Mouse (Mus musculus) left cerebral cortex, postnatal 36 days (tissue): ENCODE results near the gene Nfkbie. TPM values are rescaled to one million over a fixed set of nuclear protein-coding genes. Genes with fewer than 3 reads are reported as not detected.

Experiments
- DNase-seq, 2 experiments: peaks; one replicate each; pipeline ENCODE4 v3.0.0; 2021 to 2022; ENCODE audit warnings: low spot score in 2 of 2, mixed read lengths in 1 of 2
- intact Hi-C: fragments of 180-260 bp; cut with DNase I; formaldehyde crosslinking; loops from one replicate; pipeline ENCODE4 v1.15.1; 2025
- total RNA-seq, 2 experiments: library from RNA; stranded (reverse); gene quantifications; 2 replicates each; pipeline ENCODE4 v1.2.3; 2021

Nfkbie gene
- total RNA-seq, 2 experiments from 2014 or later, result 1.7 to 2.7 TPM

DNA sequence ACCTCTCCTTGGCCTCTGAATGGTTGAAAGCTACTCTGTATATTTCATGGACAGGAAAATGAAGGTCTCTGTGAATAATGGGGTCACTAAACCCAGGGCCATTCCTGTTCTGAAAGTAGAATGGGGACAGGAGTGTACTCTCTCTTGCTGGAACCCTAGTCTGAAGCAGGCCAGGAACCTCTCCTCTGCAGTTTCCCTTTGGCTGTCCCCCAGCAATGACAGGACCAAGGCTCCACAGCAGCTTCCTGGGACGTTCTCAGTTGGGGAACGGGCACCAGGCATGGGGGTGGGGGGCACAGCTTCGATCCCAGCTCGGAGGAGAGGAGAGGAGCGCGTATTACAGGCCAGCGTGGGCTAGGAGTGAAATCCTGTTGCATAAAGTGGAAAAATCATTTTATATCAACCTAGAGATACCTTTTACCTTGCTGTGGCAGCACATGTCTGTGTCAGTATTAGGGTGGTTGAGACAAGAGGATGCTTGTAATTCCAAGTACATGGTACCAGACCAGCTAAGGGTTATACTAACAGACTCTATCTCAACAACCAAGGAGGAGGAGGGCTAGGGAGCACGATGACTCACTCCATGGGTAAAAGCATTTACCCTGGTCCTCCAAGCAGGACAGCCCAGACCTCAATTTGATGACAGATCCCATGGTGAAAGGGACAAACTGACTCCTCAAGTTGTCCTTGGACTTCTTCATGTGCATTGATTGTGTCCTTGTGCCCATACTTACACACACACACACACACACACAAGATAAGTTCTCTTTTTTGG lies 19.8 kb downstream of the Nfkbie start:
- intact Hi-C loops, result no loop called here
- no peak for DNase-seq

DNA sequence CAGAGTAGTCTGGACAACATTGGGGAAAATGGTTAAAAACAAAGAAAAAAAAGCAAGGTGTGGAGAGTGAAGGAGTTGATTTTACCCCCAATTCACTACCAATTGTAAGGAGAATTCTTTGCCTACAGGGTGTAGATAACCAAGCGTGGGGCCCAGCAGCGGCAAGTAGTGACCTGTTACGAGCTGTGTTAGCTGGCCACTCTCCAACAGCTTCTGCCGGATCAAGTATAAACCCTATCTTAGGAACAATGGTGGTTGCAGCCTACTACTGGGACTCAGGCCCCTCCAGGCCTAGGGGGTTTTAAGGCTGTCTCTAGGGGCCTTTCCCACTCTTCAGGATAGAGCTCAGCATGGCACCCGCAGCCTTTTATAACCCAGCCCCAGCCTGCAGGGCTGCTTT lies 22.7 kb downstream of the Nfkbie start:
- no peak for DNase-seq

DNA sequence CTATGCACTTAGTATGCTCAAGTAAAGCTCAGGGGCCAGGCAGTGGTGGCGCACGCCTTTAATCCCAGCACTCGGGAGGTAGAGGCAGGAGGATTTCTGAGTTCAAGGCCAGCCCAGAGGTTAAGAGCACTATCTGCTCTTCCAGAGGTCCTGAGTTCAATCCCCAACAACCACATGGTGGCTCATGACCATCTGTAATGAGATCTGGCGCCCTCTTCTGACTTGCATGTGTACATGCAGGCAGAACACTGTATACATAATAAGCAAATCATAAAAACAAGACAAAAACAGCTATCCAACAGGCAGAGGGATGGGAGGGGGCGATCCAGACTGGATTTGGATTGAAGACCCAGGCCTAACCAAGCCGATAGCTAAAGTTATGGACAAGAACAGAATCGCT lies 23.3 kb downstream of the Nfkbie start:
- intact Hi-C loops, result no loop called here
- DNase-seq, result no peak

More for the DNA sequence above, 22.7 kb downstream of the Nfkbie start:
- intact Hi-C loops, result no loop called here

DNA sequence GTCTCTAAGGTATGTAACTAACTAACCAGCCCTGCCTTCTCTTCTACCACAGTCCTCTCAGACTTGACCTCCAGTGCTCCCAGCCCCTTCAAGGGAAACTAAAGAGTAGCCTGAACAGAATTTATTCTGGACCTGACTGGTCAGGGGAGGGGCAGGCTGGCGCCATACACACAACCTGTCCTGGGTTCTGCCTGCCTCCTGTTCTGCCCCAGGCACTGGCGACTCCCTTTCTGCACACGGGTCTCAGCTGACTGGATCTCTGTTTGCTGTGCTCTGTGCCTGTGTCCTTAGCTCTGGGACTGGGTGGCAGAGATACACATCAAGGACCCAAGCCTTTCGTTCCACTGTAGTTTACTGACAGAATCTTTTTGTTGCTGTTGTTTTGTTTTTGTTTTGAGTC lies 24.1 kb downstream of the Nfkbie start:
- intact Hi-C loops, result no loop called here
- no peak for DNase-seq

DNA sequence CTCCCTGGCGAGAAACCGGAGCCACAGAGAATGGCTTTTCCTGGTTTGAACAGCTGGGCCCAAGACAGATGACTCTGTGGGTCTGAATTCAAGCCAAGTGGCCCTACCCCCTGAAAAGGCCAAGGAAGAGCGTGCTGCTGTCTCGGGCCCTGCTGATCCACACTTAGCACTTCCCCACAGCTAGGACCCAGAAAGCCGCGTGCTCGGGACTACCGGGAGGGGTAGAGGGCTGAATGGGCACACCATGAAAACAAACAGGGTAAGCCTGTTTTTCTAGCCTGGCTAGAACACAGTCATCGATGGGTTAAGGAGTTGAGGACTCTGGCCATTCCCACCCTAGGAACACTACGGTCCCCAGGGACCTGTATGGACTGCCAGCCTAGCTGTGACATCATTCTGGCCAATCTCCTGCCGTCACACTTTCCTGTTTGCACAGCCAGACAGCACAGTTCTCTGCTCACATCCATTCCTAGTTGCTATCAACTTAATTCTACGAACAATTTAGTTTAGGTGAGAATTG lies 25.5 kb downstream of the Nfkbie start:
- DNase-seq, result no peak
- intact Hi-C loops, result no loop called here

DNA sequence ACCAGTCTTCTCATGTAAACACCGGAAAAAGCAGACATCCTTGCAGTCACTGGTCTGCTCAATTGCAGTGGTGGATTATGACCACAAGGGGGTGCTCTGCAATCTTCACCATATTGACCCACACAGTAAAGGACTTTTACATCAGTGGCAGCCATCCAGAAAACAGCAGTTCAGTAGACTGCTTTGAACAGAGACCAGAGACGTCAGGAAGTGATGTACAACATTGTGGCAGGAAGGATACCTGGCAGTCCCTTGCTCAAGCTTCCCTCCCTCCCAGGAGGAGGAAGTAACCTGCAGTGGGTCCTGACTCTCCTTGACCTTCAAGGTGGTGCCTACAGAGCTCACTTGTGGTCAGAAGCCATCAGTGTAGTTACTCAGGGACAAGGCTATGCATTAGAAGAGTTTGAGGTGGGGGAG lies 26.1 kb downstream of the Nfkbie start:
- peak; percentile 48 to 67 for DNase-seq
- intact Hi-C loops, result no loop called here

DNA sequence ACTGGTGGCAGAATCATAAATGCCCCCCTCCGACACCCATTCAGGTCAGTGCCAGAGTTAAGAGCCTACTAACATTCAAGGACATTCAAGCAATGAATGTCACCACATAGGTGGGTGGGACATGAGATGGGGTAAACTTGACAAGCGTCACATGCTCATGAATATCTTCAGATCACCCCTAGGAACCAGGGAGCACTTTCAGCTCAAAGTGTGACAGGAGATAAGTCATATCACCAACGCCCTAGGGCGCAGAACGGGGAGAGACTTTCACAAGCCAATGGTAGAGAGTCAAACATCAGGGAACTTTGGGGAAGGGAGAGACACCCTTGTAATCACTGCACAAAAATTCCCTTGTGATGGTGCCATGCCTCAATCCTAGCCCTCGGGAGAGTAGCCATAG lies 26.7 kb downstream of the Nfkbie start:
- intact Hi-C loops, result no loop called here
- no peak for DNase-seq

DNA sequence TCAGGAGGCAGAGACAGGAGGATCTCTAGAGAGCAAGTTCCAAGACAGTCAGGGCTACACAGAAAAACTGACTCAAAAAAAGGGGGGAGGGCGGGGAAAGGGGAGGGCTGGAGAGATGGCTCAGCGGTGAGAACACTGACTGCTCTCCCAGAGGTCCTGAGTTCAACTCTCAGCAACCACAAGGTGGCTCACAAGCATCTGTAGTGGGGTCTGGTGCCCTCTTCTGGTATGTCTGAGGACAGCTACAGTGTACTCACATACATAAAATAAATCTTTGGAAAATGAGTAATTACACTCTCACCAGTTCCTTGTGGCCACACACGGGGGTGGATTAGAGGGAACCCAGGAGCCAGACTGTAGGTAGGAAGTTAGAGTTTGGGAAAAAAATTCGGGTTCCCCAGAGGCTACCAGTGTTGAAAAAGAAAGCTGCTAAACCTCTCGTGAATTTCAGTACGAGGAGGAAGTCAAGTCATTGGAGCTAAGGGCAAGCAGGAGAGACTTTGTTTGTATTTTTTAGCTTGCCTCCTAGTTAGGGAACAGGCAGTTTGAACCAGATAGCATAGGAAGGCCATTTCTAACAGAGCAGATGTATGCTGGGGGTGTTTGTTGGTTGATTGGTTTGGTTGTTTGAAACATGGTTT lies 27.3 kb downstream of the Nfkbie start:
- DNase-seq, result no peak
- intact Hi-C loops, result no loop called here

DNA sequence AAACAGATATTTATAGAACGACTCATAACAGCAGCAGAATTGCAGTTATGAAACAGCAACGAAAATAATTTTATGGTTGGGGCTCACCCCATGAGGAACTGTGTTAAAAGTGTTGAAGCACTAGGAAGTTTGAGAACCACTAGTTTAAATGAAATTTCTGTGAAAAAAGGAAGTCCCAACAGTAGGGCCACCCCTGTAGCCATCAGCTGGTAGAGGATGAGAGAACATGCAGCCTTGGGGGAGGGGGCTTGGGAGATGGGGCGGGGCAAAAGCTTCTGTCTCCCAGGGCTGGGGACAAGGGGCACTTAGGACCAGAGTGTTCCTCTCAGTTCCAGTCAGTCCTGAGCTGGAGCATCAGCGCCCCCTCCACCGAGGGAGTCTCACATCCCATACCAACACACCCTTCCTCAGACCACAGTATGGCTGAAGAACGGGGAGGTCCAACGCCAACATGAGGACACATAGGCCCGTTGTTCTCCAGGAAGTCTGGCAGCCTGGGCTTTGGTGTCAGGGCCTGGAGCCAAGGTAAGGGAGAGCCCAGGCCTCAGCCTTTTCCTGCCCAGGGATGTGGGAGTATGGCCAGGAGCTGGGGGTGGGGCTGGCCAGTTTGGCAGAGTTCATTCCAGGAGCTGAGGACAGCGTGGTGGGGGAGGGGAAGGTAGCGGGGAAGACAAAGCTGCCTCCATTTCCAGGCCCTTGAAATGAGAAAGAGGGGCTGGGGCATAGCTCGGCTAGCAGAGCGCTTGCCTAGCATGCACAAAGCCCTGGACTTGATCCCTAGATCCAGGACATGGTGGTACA lies 28.8 kb downstream of the Nfkbie start:
- DNase-seq, result peak; percentile 40 to 59
- intact Hi-C loops, result loop anchor here (2.0 kb wide), 2 partner anchors 45 to 59 kb away; no protein-coding TSS in a partner anchor

DNA sequence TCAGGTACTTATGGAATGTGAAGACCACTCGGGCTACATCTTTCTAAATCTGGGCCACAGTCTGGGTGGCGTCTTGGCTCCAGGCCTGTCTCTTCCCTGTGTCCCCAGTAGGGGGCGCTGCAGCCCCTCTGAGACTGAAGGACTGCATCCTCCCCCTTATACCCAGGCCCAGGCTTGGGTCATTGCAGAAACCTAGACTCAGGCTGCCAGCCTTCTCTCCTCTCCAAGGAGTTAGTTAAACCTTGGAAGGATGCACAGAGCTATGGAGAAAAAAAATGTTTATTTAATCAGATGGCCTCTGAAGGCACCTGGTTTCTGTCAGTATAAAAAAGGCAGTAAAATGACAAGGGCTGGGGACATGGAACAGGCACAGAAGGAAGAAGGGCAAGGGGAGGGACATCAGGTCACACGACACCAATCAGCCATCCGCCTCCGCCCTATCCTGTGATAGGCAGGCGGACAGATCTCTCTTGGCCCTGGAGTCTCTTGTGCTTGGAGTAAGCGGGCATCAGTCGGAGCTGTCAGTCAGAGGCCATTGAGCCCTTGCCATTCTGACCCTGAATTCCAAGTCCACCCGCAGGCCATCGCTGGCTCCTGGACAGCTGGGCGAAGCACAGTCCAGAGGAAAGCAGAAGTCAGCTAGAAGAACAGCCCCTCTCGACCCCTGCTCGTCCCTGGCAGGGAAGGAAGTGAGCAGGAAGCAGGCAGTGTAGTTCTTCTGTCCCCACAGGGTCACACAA lies 29.6 kb downstream of the Nfkbie start:
- peak; percentile 67 to 73 for DNase-seq
- intact Hi-C loops, result loop anchor here (2.0 to 5.0 kb wide), 3 partner anchors 44 to 132 kb away; no protein-coding TSS in a partner anchor

DNA sequence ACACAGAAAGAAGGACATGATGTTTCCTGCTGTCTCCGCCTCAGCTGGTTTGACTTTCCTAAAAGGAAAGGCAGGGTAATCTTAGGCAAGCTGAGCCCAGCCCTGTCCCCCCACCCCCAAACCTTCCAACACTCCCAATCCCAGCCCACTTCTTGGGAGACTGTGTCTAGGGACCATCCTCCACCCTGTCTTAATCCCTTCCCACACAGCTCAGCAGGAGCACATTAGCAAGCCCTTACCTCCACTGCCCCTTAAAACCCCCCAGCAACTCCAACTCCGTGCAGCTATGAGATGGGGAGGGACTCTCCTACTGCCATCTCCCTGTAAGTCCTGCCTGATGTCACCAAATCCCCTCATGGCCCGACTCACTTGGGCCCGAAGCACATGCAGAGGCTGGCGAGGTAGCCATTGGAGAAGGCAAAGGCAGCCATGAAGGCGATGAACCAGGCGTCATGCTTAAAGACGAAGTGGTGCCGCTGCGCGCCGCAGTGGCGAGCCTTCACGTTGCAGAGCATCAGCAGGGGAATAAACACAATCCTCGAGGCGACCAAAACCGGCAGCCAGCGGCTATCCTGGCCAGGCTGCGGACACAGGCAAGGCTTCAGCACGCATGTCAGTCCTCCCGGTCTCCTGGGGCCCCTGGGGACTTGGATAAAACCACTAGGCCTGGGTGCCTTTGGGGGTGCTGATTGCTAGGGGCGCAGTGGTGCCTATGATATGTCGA lies 30.4 kb downstream of the Nfkbie start:
- DNase-seq, result no peak
- intact Hi-C loops, result loop anchor here (2.0 to 5.0 kb wide), 3 partner anchors 43 to 131 kb away; no protein-coding TSS in a partner anchor

DNA sequence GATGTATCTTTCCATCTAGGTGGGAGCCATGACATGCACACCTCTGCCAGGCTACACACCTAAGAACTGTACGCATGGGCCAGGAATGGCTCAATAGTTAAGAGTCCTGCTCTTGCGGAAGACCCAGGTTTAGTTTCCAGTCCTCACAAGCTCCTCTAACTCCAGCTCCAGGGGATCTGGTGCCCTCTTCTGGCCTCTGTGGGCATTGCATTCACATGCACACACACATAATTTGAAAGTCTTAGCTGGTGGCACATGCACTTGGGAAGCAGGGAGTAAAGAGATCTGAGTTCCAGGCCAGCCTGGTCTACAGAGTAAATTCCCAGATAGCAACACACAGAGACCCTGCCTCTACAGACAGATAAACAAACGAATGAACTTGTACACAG lies 30.9 kb downstream of the Nfkbie start:
- no peak for DNase-seq

DNA sequence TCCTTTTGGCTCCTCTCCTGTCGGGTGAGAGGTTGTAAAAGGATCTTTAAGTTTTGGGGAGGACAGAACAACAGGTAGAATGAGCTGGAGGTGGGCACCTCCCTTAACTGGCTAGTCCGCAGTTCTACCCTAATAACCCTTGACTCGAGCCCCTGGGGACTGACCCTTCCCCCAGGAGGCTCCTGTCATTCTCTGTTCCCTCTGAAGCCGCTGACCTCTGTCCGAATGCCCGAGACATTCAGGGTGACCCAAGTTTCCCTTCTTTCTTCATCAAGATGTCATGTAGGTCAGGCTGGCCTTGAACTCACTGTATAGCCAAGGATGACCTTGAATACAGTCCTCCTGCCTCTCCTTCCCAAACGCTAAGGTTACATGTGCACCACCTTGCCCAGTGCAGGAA lies 32.9 kb downstream of the Nfkbie start:
- no peak for DNase-seq
- intact Hi-C loops, result loop anchor here (5.0 kb wide), 1 partner anchor 129 kb away; no protein-coding TSS in a partner anchor

More for the DNA sequence above, 30.9 kb downstream of the Nfkbie start:
- intact Hi-C loops, result loop anchor here (5.0 kb wide), 1 partner anchor 131 kb away; no protein-coding TSS in a partner anchor

DNA sequence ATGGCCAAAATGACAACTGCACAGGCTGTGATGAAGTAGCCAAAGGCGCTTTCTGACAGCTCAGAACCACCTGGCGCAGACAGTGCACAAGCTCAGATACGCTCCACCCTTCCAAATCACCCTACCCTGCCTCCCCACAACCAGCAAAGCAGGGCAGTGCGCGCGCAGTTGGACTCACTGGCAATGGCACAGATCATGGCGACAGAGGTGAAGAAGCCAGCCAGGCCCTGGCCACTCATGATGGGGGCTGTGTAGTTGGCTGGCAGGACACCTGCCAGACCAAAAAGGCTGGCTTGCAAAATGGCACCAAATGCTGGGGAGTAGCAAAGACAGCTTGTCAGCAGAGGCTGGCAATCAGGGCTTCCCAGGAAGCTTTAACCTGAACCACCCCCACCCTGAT lies 33.7 kb downstream of the Nfkbie start:
- intact Hi-C loops, result loop anchor here (5.0 kb wide), 1 partner anchor 128 kb away; no protein-coding TSS in a partner anchor
- DNase-seq, result no peak

DNA sequence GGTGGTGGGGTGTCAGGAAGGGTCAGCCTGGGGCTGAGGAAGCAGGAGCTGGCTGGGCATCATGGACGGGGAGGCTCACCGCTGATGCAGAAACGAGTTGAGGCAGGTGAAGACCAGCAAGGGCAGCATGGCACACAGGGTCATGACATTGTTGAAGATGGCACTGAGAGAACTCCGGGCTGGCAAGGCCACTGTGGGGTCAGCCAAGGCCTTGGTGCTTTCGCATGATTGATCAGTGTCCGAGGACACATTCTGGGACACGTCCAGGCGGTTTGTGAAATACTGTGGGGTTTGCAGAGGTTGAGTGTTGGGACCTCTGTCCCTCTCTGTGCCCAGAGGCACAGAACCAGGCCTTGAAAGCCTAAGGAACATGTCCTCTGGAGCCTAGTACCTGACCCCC lies 34.3 kb downstream of the Nfkbie start:
- intact Hi-C loops, result loop anchor here (5.0 kb wide), 1 partner anchor 127 kb away; no protein-coding TSS in a partner anchor
- no peak for DNase-seq

DNA sequence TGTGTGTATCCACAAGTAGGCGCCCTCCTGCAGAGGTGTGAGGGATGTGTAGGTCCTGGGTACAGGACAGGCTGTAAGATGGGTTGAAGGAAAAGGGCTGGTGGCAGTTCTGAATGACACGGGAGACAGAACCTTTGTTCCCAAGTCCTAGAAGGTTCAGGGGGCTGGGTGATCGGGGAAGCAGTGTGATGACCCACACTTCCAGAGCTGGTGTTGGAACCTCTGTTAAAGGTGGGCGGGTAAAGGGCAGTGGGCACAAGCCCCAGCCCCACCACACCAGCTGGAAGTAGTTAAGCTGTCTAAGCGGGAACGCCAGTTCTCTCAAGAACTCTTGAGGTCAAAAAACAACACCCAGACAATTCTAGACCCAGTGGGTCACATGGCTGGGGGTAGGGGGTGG lies 34.9 kb downstream of the Nfkbie start:
- intact Hi-C loops, result no loop called here
- DNase-seq, result no peak

DNA sequence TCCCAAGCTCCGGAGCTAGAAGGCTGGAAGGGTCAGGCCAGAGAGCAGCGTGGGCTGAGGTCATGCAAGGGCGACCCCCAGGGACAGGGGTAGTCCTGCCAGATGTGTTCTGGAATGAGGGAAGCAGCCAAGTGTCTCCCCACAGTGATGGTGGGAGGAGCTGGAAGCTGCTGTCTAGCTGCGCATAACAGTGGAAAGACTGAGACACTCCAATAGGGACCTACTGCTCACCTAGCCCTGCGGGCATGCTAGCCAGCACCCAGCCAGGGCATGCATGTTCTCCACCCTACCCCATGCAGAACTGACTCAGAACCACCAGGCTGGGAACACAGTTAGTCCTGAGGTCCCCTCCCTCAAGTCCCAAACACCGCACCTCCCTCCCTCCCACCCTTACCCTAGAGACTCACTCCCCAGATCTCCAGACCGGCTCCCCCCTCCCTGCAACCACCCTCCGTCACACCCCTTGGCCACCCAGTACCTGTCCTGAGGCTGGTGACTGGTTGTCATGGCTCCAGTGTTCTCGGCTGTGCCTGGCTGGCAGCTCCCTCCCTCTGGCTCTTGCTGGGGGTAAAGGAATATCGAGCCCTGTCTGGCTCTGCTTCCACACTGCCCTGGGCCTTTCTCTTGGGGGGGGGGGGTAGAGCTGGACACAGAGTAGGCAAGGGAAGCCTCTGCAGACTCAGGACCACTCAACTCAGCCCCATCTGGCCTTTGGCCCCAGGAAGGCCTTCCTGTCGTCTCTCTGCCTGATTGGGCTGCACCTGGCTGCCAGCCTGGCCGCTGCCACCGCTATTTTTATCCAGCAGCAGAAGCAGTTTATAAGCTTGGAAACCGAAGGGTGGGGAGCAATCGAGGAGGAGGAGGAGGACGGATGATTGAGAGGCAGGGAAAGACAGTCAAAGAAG lies 36.5 kb downstream of the Nfkbie start:
- DNase-seq, result no peak
- intact Hi-C loops, result no loop called here
